Mouse (Mus musculus) gastrocnemius, postnatal 4 days (tissue): Measurements from ENCODE around the gene Rad51b. TPM values are rescaled to one million over a fixed set of nuclear protein-coding genes. Genes with fewer than 3 reads are reported as not detected.

ENCODE experiments used
- DNase-seq, 2 experiments: peaks; one replicate each; pipeline ENCODE4 v3.0.0; 2021 to 2022; ENCODE audit warnings: low spot score in 2 of 2, mixed read lengths in 2 of 2
- total RNA-seq, 2 experiments: library from RNA; stranded (reverse); gene quantifications; 2 replicates each; pipeline ENCODE4 v1.2.3; 2021

The Rad51b gene
- total RNA-seq, 2 experiments from 2014 or later = 2.2 to 2.3 TPM

- peak in 1 of 2 experiments; percentile 53 for DNase-seq
Observed at GRCm38 (mm10) chr12:79679941-79680697, 383.0 kb downstream of the Rad51b start.

- DNase-seq = no peak
Observed at GRCm38 (mm10) chr12:79680698-79681072, 383.6 kb downstream of the Rad51b start.

GRCm38 (mm10) chr12:79681571-79681970, 384.5 kb downstream of the Rad51b start:
- no peak for DNase-seq

GRCm38 (mm10) chr12:79683350-79683749, 386.3 kb downstream of the Rad51b start:
- no peak for DNase-seq

GRCm38 (mm10) chr12:79683759-79684158, 386.7 kb downstream of the Rad51b start:
- no peak for DNase-seq

- DNase-seq = no peak
Observed at GRCm38 (mm10) chr12:79684338-79684737, 387.3 kb downstream of the Rad51b start.

GRCm38 (mm10) chr12:79686594-79687325, 389.7 kb downstream of the Rad51b start:
- no peak for DNase-seq

GRCm38 (mm10) chr12:79687683-79688386, 390.8 kb downstream of the Rad51b start:
- DNase-seq = no peak

GRCm38 (mm10) chr12:79689299-79689698, 392.2 kb downstream of the Rad51b start:
- DNase-seq = no peak

- no peak for DNase-seq
Observed at GRCm38 (mm10) chr12:79691929-79692862, 395.1 kb downstream of the Rad51b start.

- DNase-seq = no peak
Observed at GRCm38 (mm10) chr12:79695832-79696434, 398.9 kb downstream of the Rad51b start.

- DNase-seq = no peak
Observed at GRCm38 (mm10) chr12:79703555-79703954, 406.5 kb downstream of the Rad51b start.

- no peak for DNase-seq
Observed at GRCm38 (mm10) chr12:79705501-79706266, 408.6 kb downstream of the Rad51b start.

GRCm38 (mm10) chr12:79707565-79708422, 410.7 kb downstream of the Rad51b start:
- DNase-seq = no peak

GRCm38 (mm10) chr12:79708423-79708733, 411.3 kb downstream of the Rad51b start:
- no peak for DNase-seq

GRCm38 (mm10) chr12:79713286-79713685, 416.2 kb downstream of the Rad51b start:
- no peak for DNase-seq

- DNase-seq = no peak
Observed at GRCm38 (mm10) chr12:79714484-79714883, 417.4 kb downstream of the Rad51b start.

- DNase-seq = no peak
Observed at GRCm38 (mm10) chr12:79715506-79716345, 418.6 kb downstream of the Rad51b start.
